Mouse (Mus musculus) ES-Bruce4 (cell line): ENCODE data around the gene Sptbn2. TPM values are rescaled to one million over a fixed set of nuclear protein-coding genes. Genes with fewer than 3 reads are reported as not detected.
A peak's percentile ranks its signal among the peaks of the same experiment; 100 is the strongest.

ENCODE experiments used
- H3K27ac ChIP-seq: 2 replicates; pipeline ENCODE4 v1.5.1; 2012; ENCODE audit warnings: low read length, inconsistent platforms; ENCODE audit not compliant: insufficient read depth
- H3K27me3 ChIP-seq: 2 replicates; pipeline ENCODE4 v1.6.1; 2012; ENCODE audit warnings: mild to moderate bottlenecking, low read length, inconsistent platforms; ENCODE audit not compliant: control insufficient read depth, poor library complexity, insufficient read depth, severe bottlenecking
- H3K36me3 ChIP-seq: 2 replicates; pipeline ENCODE4 v1.6.1; 2012; ENCODE audit warnings: inconsistent platforms, mild to moderate bottlenecking, low read length, moderate library complexity; ENCODE audit not compliant: control insufficient read depth, poor library complexity, insufficient read depth, severe bottlenecking
- H3K4me1 ChIP-seq: one replicate; pipeline ENCODE4 v1.8.1; 2011; ENCODE audit warnings: low read length; ENCODE audit not compliant: control insufficient read depth, insufficient read depth
- H3K4me3 ChIP-seq: 2 replicates; pipeline ENCODE4 v1.5.1; 2011; ENCODE audit warnings: low read depth, mild to moderate bottlenecking, low read length
- H3K9ac ChIP-seq: 2 replicates; pipeline ENCODE4 v1.6.1; 2012; ENCODE audit warnings: low read depth, mild to moderate bottlenecking, inconsistent platforms; ENCODE audit not compliant: poor library complexity, severe bottlenecking
- H3K9me3 ChIP-seq: replicated peaks from 2 replicates; pipeline ENCODE4 v1.6.1; 2012; ENCODE audit warnings: mild to moderate bottlenecking, low read length, inconsistent platforms; ENCODE audit not compliant: control insufficient read depth, poor library complexity, insufficient read depth, severe bottlenecking
- CTCF ChIP-seq: IDR thresholded peaks from one replicate; pipeline ENCODE4 v1.8.1; 2011; ENCODE audit warnings: low read depth, low read length
- EP300 ChIP-seq: IDR thresholded peaks from 2 replicates; pipeline ENCODE4 v1.6.1; 2011; ENCODE audit warnings: low read depth, low read length; ENCODE audit not compliant: insufficient read depth
- POLR2A ChIP-seq: IDR thresholded peaks from one replicate; pipeline ENCODE4 v1.8.1; 2011; ENCODE audit warnings: low read length; ENCODE audit not compliant: insufficient read depth
- polyA plus RNA-seq: library from polyadenylated mRNA; stranded (reverse); fragments of >200 nt; gene quantifications from 2 replicates; pipeline ENCODE4 v1.2.4, GENCODE M21; 2011; ENCODE audit warnings: low read depth; ENCODE audit not compliant: missing spikeins, insufficient read depth, insufficient read length

The Sptbn2 gene
- polyA plus RNA-seq, 1 experiment = 13.7 TPM

- Histone ChIP-seq H3K4me1 (no peaks in the 10 kb centered on the region), H3K9ac (no peak overlapping the region), H3K27ac (no peak overlapping the region), H3K9me3 (no peaks in the 10 kb centered on the region), H3K27me3 (peaks cover 3% of the 10 kb centered on the region; the same call in 1 of the 2 replicates), H3K36me3 (no peaks in the 10 kb centered on the region), H3K4me3 (peak overlapping the region; percentile 17; the same call in 1 of the 2 replicates)
- TF ChIP-seq EP300 = no peak
- TF ChIP-seq CTCF = no peak
- TF ChIP-seq POLR2A = no peak
Observed at GRCm38 (mm10) chr19:4708765-4709164, 2.2 kb upstream of the Sptbn2 start.

DNA sequence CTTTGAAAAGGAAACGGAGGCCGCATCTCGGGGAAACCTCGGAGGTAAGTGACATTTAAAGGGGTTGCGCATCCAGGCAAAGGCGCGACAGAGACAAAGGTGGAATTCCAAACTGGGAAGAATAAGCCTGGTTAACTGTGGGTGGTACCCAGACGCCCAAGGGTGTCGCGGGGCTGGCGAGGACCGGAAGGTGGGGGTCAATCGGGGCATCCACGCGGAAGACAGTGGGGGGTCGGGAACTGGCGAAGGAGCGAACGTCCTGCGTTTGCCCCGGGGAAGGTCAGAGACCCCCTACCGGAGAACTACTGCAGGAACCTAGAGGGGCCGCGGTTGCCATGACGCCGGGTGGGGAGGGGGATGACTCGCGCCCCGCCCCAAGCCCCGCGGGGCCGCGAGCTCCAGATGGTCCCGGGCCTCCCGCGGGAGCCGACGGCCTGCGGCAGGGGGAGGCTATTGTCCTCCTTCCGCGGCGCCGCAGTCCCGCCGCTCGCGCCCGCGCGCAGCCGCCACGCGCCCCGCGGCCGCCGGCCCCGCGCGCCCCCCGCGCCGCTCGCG, 711 bp downstream of the Sptbn2 start:
- no peaks in the 10 kb centered on the region for H3K9me3 ChIP-seq
- TF ChIP-seq CTCF = no peak
- TF ChIP-seq EP300 = 0 out of 2 replicates have a peak, but pooled peaks have one; percentile 49
- H3K9ac ChIP-seq = peak overlapping the region; percentile 65
- no peaks in the 10 kb centered on the region for H3K36me3 ChIP-seq
- H3K27ac ChIP-seq = no peak overlapping the region
- no peaks in the 10 kb centered on the region for H3K4me1 ChIP-seq
- peaks cover 3% of the 10 kb centered on the region; the same call in 1 of the 2 replicates for H3K27me3 ChIP-seq
- peak overlapping the region; percentile 62 for H3K4me3 ChIP-seq

DNA sequence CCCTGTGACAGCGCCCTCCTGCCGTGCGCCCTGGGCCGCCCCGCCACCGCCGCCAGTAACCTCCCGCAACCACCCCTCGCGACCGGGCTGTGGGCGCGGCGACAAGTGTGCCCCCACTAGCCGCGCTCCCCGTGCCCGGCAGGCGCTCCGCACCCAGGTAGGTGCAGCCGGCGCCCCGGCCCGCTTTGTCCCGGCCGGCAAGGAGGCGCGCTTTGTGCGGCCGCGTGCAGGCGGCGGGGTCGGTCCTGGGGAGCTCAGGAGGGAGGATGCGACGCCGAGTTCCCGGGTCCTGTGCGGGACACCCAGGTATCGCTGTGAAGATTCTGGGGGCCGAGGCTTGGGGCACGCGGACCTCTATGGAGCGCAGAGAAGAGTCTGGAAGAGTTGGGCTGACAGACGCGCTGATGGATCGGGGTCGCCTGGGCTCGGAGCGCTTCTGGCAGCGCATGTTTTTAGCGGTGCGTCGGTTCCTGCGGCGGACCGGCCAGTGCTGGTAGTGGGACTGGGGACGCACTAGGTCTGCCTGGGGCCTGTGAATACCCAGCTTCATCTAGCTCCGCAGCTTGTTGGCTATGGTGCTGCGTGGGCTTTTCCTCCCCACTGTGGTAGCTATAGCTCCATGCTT, 1.3 kb downstream of the Sptbn2 start:
- TF ChIP-seq CTCF (no peak), POLR2A (no peak), EP300 (no peak)
- Histone ChIP-seq H3K9ac (peak overlapping the region; percentile 65), H3K9me3 (no peaks in the 10 kb centered on the region), H3K27me3 (peaks cover 3% of the 10 kb centered on the region; the same call in 1 of the 2 replicates), H3K4me3 (peak overlapping the region; percentile 62), H3K4me1 (no peaks in the 10 kb centered on the region), H3K27ac (no peak overlapping the region), H3K36me3 (no peaks in the 10 kb centered on the region)

DNA sequence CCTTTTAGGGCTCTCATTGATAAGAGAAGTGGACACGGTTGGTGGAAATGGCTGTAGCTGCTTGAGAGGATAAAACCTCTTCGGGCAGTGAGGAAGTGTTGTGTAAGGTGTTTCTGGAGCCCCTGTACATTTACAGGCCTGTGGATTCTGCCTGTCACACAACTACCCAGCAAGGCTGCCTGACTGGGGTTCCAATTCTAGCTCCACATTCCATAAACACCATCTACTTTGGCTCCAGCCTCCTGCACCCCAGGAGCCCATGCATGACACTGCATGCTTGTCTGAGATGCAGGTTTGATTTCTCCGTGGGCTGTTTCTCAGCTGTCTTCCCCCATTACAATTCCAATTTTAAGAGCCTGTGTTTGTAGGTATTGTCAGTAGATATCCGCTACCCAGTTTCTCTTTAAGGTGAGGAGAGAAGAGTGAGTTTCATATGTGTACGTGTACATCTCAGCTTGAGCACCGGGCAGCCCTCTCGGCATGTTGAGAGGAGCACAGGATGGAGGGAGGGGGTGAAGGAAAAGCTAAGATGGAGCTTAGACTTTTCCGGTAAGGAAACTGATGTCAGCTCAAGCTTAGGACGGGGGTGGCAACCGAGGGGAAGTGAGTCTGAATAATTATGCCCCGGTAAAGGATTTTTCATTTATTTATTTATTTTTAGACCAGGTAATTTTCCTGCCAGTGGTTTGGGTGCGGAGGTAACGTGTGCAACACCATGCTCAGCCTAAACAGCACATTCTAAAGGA, 2.0 kb downstream of the Sptbn2 start:
- H3K27me3 ChIP-seq = peaks cover 3% of the 10 kb centered on the region; the same call in 1 of the 2 replicates
- TF ChIP-seq POLR2A = no peak
- no peak for TF ChIP-seq CTCF
- TF ChIP-seq EP300 = no peak
- H3K27ac ChIP-seq = no peak overlapping the region

GRCm38 (mm10) chr19:4713886-4714285, 2.9 kb downstream of the Sptbn2 start:
- no peak overlapping the region for H3K9ac ChIP-seq
- H3K4me1 ChIP-seq = peaks cover 2% of the 10 kb centered on the region
- TF ChIP-seq CTCF = no peak
- TF ChIP-seq POLR2A = no peak
- TF ChIP-seq EP300 = no peak
- no peaks in the 10 kb centered on the region for H3K9me3 ChIP-seq
- no peak overlapping the region for H3K4me3 ChIP-seq
- no peaks in the 10 kb centered on the region for H3K36me3 ChIP-seq
- H3K27me3 ChIP-seq = peaks cover 3% of the 10 kb centered on the region; the same call in 1 of the 2 replicates
- H3K27ac ChIP-seq = no peak overlapping the region

More for the DNA sequence above, 2.0 kb downstream of the Sptbn2 start:
- H3K9ac ChIP-seq = peak overlapping the region; percentile 65; the same call in 1 of the 2 replicates
- no peaks in the 10 kb centered on the region for H3K36me3 ChIP-seq
- H3K9me3 ChIP-seq = no peaks in the 10 kb centered on the region
- H3K4me1 ChIP-seq = no peaks in the 10 kb centered on the region
- peak overlapping the region; percentile 62 for H3K4me3 ChIP-seq

- TF ChIP-seq CTCF (no peak), EP300 (no peak), POLR2A (no peak)
- peaks cover 10% of the 10 kb centered on the region for H3K4me1 ChIP-seq
- no peak overlapping the region for H3K27ac ChIP-seq
- H3K9me3 ChIP-seq = no peaks in the 10 kb centered on the region
- H3K36me3 ChIP-seq = no peaks in the 10 kb centered on the region
- H3K27me3 ChIP-seq = peaks cover 3% of the 10 kb centered on the region; the same call in 1 of the 2 replicates
- no peak overlapping the region for H3K9ac ChIP-seq
- H3K4me3 ChIP-seq = no peak overlapping the region
Observed at GRCm38 (mm10) chr19:4716756-4717155, 5.8 kb downstream of the Sptbn2 start.
